Mouse (Mus musculus) midbrain, embryonic 14.5 days (tissue): ENCODE measurements around the gene Arhgef9. TPM values are rescaled to one million over a fixed set of nuclear protein-coding genes. Genes with fewer than 3 reads are reported as not detected.

Source experiments
- ATAC-seq: fragments of 200-750 bp; cut with Nextera tagmentation; 2 replicates; pipeline ENCODE4 v1.8.0; 2017; ENCODE audit warnings: moderate number of reproducible peaks, moderate library complexity; ENCODE audit not compliant: low FRiP score, low TSS enrichment
- DNase-seq: peaks from one replicate; pipeline ENCODE4 v3.0.0-alpha.2; 2015
- H3K27ac ChIP-seq: fragments of 300-500 bp; sonication (generic); replicated peaks from 2 replicates; pipeline ENCODE4 v1.5.1; 2014; ENCODE audit warnings: mild to moderate bottlenecking, low read depth, low read length, moderate library complexity
- H3K27me3 ChIP-seq: fragments of 300-500 bp; sonication (generic); 2 replicates; pipeline ENCODE4 v1.6.1; 2014; ENCODE audit warnings: low read length, control low read depth, mixed read lengths; ENCODE audit not compliant: control insufficient read depth, insufficient read depth
- H3K36me3 ChIP-seq: fragments of 300-500 bp; sonication (generic); 2 replicates; pipeline ENCODE4 v1.6.1; 2014; ENCODE audit warnings: low read length, control low read depth; ENCODE audit not compliant: control insufficient read depth, insufficient read depth
- H3K4me1 ChIP-seq: fragments of 300-500 bp; sonication (generic); 2 replicates; pipeline ENCODE4 v1.6.1; 2014; ENCODE audit warnings: mild to moderate bottlenecking, antibody characterized with exemption, low read length, control low read depth; ENCODE audit not compliant: control insufficient read depth, insufficient read depth
- H3K4me2 ChIP-seq: fragments of 300-500 bp; sonication (generic); 2 replicates; pipeline ENCODE4 v1.6.1; 2014; ENCODE audit warnings: mild to moderate bottlenecking, low read length, moderate library complexity
- H3K4me3 ChIP-seq: fragments of 300-500 bp; sonication (generic); replicated peaks from 2 replicates; pipeline ENCODE4 v1.5.1; 2014; ENCODE audit warnings: low read depth, low read length
- H3K9ac ChIP-seq: fragments of 300-500 bp; sonication (generic); replicated peaks from 2 replicates; pipeline ENCODE4 v1.6.1; 2014; ENCODE audit warnings: mild to moderate bottlenecking, low read length, moderate library complexity
- H3K9me3 ChIP-seq: fragments of 300-500 bp; sonication (generic); 2 replicates; pipeline ENCODE4 v1.6.1; 2016; ENCODE audit warnings: low read length, control low read depth, mixed read lengths; ENCODE audit not compliant: control insufficient read depth
- WGBS: fragments of 180-500 bp; shearing (Covaris S2); extraction: QIAGEN DNeasy Blood & Tissue Kit; methylation state at CpG from one replicate; pipeline ENCODE4 v1.1.7; 2014; 5-methylcytosine and 5-hydroxymethylcytosine counted together
- polyA plus RNA-seq: library from polyadenylated mRNA; unstranded; fragments of >200 nt; fragmentation: Nextera tagmentation; extraction: Ambion mirVana; gene quantifications from 2 replicates; pipeline ENCODE4 v1.2.1, GENCODE M21; 2014

The Arhgef9 gene
- polyA plus RNA-seq, 1 experiment from 2014 or later = 39.4 TPM

- Histone ChIP-seq H3K36me3 (no peaks in the 10 kb centered on the region), H3K4me3 (no peak overlapping the region), H3K27ac (no peak overlapping the region), H3K9me3 (no peaks in the 10 kb centered on the region), H3K27me3 (no peaks in the 10 kb centered on the region), H3K9ac (no peak overlapping the region), H3K4me2 (no peak overlapping the region), H3K4me1 (no peaks in the 10 kb centered on the region)
- ATAC-seq = no peak
- 66% methylated on average over 5 of the region's 5 CpGs for WGBS
- no peak for DNase-seq
These were observed 168.7 kb downstream of the Arhgef9 start for GRCm38 (mm10) chrX:95027907-95028306.

GRCm38 (mm10) chrX:95026361-95026892, 170.2 kb downstream of the Arhgef9 start, which contains the start of gene Spin4:
Spin4 (minus strand) TSS chrX:95026682.
- peak; percentile 89 for ATAC-seq
- DNase-seq = peak; percentile 83
- Histone ChIP-seq H3K4me2 (peak within 1 kb of the TSS; percentile 61), H3K27ac (peak within 1 kb of the TSS; percentile 78), H3K4me1 (no peaks in the 10 kb centered on the region), H3K27me3 (no peaks in the 10 kb centered on the region), H3K36me3 (no peaks in the 10 kb centered on the region), H3K9me3 (no peaks in the 10 kb centered on the region), H3K4me3 (peak within 1 kb of the TSS; percentile 46), H3K9ac (peak within 1 kb of the TSS; percentile 45)
- WGBS = 23% methylated on average over 30 of the region's 30 CpGs

GRCm38 (mm10) chrX:95025779-95026360, 170.8 kb downstream of the Arhgef9 start:
- Histone ChIP-seq H3K27me3 (no peaks in the 10 kb centered on the region), H3K9ac (peak overlapping the region; percentile 45), H3K4me3 (peak overlapping the region; percentile 46), H3K4me2 (peak overlapping the region; percentile 61), H3K36me3 (no peaks in the 10 kb centered on the region), H3K9me3 (no peaks in the 10 kb centered on the region), H3K4me1 (no peaks in the 10 kb centered on the region), H3K27ac (peak overlapping the region; percentile 78)
- WGBS = 26% methylated on average over 23 of the region's 23 CpGs
- ATAC-seq = peak; percentile 38; the same call in 1 of the 2 replicates
- DNase-seq = no peak

GRCm38 (mm10) chrX:95012033-95012432, 184.6 kb downstream of the Arhgef9 start:
- no peak overlapping the region for H3K9ac ChIP-seq
- H3K4me1 ChIP-seq = no peaks in the 10 kb centered on the region
- H3K27me3 ChIP-seq = no peaks in the 10 kb centered on the region
- H3K36me3 ChIP-seq = no peaks in the 10 kb centered on the region
- 26% methylated on average over 4 of the region's 4 CpGs for WGBS
- no peaks in the 10 kb centered on the region for H3K9me3 ChIP-seq
- no peak overlapping the region for H3K4me3 ChIP-seq
- H3K4me2 ChIP-seq = no peak overlapping the region
- no peak overlapping the region for H3K27ac ChIP-seq
- DNase-seq = peak; percentile 78
- ATAC-seq = no peak

Other genes starting within 250 kb of the Arhgef9 start
- gene Spin4, start 170.2 kb downstream of the Arhgef9 start, polyA plus RNA-seq = 2.9 and 3.4 TPM in 2 replicates
- 11.1 and 11.8 TPM in 2 replicates for gene Amer1, start 248.0 kb upstream of the Arhgef9 start, polyA plus RNA-seq